Mouse (Mus musculus): ENCODE measurements around the gene Rnf8. TPM values are rescaled to one million over a fixed set of nuclear protein-coding genes. Genes with fewer than 3 reads are reported as not detected.
"Not testable (repeated sequence)": the region's sequence is repeated elsewhere in the genome, so short reads cannot be mapped to it uniquely, and the experiment has no call there.

Rnf8 gene
- polyA plus RNA-seq, 1 experiment from 2014 or later: 22.3 TPM

- ATAC-seq (no peak), DNase-seq (no peak)
- Histone ChIP-seq H3K9ac (replicated peaks) (no peak overlapping the region), H3K4me3 (ENCODE audit: low read depth, low read length) (no peak overlapping the region), H3K27ac (ENCODE audit: low read depth) (no peak overlapping the region), H3K4me1 (ENCODE audit: insufficient read depth) (no peaks in the 10 kb centered on the region), H3K36me3 (replicated peaks; ENCODE audit: insufficient read depth, low read length) (peaks cover 10% of the 10 kb centered on the region), H3K9me3 (ENCODE audit: low read length) (no peaks in the 10 kb centered on the region), H3K27me3 (ENCODE audit: insufficient read depth, low read length) (no peaks in the 10 kb centered on the region), H3K4me2 (ENCODE audit: low read depth, low read length) (no peak overlapping the region)
- 96% methylated on average over 13 of the region's 13 CpGs for whole genome bisulfite sequencing (ENCODE audit: insufficient replicate concordance)
- TF ChIP-seq EP300 (IDR thresholded peaks at IDR 0.05; ENCODE audit: low read depth): no peak
- no peak for TF ChIP-seq CTCF (IDR thresholded peaks at IDR 0.05; ENCODE audit: low read depth)
Observed at GRCm38 (mm10) chr17:29596771-29597132, 17.8 kb upstream of the Rnf8 start.

DNA sequence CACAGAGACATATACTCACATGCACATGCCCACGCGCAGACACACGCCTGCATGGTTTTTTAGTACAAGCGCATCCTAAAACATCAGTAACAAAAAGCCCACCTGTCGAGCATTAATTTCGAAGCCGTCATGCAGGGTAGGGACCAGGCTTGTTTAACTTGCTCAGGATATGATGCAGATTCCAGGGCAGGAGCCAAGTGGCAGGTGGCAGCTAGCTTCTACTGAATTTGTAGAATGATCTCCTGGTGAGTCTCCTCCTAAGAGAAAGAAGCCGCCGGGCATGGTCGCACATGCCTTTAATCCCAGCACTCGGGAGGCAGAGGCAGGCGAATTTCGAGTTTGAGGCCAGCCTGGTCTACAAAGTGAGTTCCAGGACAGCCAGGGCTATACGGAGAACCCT, 15.5 kb upstream of the Rnf8 start:
- no peaks in the 10 kb centered on the region for H3K9me3 ChIP-seq (ENCODE audit: low read length)
- no peak overlapping the region for H3K4me2 ChIP-seq (ENCODE audit: low read depth, low read length)
- no peak overlapping the region for H3K9ac ChIP-seq (replicated peaks)
- no peak overlapping the region for H3K4me3 ChIP-seq (ENCODE audit: low read depth, low read length)
- H3K27me3 ChIP-seq (ENCODE audit: insufficient read depth, low read length): no peaks in the 10 kb centered on the region
- 88% methylated on average over 14 of the region's 14 CpGs for WGBS (ENCODE audit: insufficient replicate concordance)
- H3K4me1 ChIP-seq (ENCODE audit: insufficient read depth): no peaks in the 10 kb centered on the region
- TF ChIP-seq CTCF (IDR thresholded peaks at IDR 0.05; ENCODE audit: low read depth) (no peak), EP300 (IDR thresholded peaks at IDR 0.05; ENCODE audit: low read depth) (no peak)
- H3K36me3 ChIP-seq (replicated peaks; ENCODE audit: insufficient read depth, low read length): peaks cover 10% of the 10 kb centered on the region
- DNase-seq (no peak), ATAC-seq (no peak)
- no peak overlapping the region for H3K27ac ChIP-seq (ENCODE audit: low read depth)

DNA sequence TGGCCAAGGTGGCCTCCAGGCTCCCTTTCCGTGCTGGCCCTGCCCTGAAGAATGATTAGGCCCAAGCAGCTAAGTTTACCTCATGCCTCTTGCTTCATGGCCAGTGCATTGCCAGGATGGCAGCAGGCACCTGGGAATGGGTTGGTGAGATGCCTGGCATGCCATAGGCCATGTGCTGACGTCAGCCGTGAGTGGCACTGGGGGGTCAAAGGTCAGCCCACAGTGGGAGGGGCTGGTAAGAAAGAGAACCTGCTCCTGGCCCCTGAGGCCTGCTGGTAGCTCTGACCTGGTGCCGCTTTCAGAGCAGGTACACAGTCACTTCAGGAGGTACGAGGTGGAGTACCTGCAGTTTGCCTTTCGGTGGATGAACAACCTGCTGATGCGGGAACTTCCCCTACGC, 15.1 kb upstream of the Rnf8 start:
- Histone ChIP-seq H3K4me1 (ENCODE audit: insufficient read depth) (no peaks in the 10 kb centered on the region), H3K9me3 (ENCODE audit: low read length) (no peaks in the 10 kb centered on the region), H3K27me3 (ENCODE audit: insufficient read depth, low read length) (no peaks in the 10 kb centered on the region), H3K9ac (replicated peaks) (no peak overlapping the region), H3K4me2 (ENCODE audit: low read depth, low read length) (no peak overlapping the region), H3K4me3 (ENCODE audit: low read depth, low read length) (no peak overlapping the region), H3K27ac (ENCODE audit: low read depth) (no peak overlapping the region), H3K36me3 (replicated peaks; ENCODE audit: insufficient read depth, low read length) (peaks cover 10% of the 10 kb centered on the region)
- TF ChIP-seq CTCF (IDR thresholded peaks at IDR 0.05; ENCODE audit: low read depth) (no peak), EP300 (IDR thresholded peaks at IDR 0.05; ENCODE audit: low read depth) (no peak)
- WGBS (ENCODE audit: insufficient replicate concordance): 89% methylated on average over 8 of the region's 8 CpGs
- ATAC-seq (no peak), DNase-seq (peak; percentile 21)

DNA sequence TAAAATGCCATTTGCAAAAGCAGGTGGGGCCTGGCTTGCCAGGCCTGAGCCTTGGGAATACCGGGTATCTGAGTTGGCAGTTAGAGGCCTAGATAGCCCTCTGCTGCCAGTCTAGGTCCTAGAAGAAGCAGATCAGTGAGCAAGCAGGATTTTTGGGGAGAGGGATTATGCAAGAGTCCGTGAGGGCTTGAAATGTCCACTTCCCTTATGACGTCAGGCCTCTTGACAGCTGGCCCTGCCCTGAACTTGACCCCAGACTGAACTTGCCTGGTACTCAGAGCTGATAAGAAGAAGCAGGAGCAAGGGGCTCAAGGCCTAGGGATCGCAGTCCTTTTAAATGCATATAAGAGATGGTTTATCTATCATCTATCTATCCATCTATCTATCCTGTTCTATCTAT, 13.2 kb upstream of the Rnf8 start:
- H3K4me1 ChIP-seq (ENCODE audit: insufficient read depth): no peaks in the 10 kb centered on the region
- no peak overlapping the region for H3K4me2 ChIP-seq (ENCODE audit: low read depth, low read length)
- ATAC-seq: no peak
- no peak for DNase-seq
- 46% methylated on average over 4 of the region's 4 CpGs for WGBS (ENCODE audit: insufficient replicate concordance)
- H3K9me3 ChIP-seq (ENCODE audit: low read length): no peaks in the 10 kb centered on the region
- H3K27ac ChIP-seq (ENCODE audit: low read depth): no peak overlapping the region
- H3K4me3 ChIP-seq (ENCODE audit: low read depth, low read length): no peak overlapping the region
- no peak for TF ChIP-seq CTCF (IDR thresholded peaks at IDR 0.05; ENCODE audit: low read depth)
- no peak for TF ChIP-seq EP300 (IDR thresholded peaks at IDR 0.05; ENCODE audit: low read depth)
- no peaks in the 10 kb centered on the region for H3K27me3 ChIP-seq (ENCODE audit: insufficient read depth, low read length)
- H3K36me3 ChIP-seq (replicated peaks; ENCODE audit: insufficient read depth, low read length): peaks cover 17% of the 10 kb centered on the region
- no peak overlapping the region for H3K9ac ChIP-seq (replicated peaks)

GRCm38 (mm10) chr17:29603283-29603682, 11.3 kb upstream of the Rnf8 start:
- Histone ChIP-seq H3K27ac (ENCODE audit: low read depth) (no peak overlapping the region), H3K4me1 (ENCODE audit: insufficient read depth) (no peaks in the 10 kb centered on the region), H3K27me3 (ENCODE audit: insufficient read depth, low read length) (no peaks in the 10 kb centered on the region), H3K9me3 (ENCODE audit: low read length) (no peaks in the 10 kb centered on the region), H3K9ac (replicated peaks) (no peak overlapping the region), H3K36me3 (replicated peaks; ENCODE audit: insufficient read depth, low read length) (peaks cover 15% of the 10 kb centered on the region), H3K4me2 (ENCODE audit: low read depth, low read length) (no peak overlapping the region), H3K4me3 (ENCODE audit: low read depth, low read length) (no peak overlapping the region)
- WGBS (ENCODE audit: insufficient replicate concordance): 30% methylated on average over 6 of the region's 6 CpGs
- TF ChIP-seq CTCF (IDR thresholded peaks at IDR 0.05; ENCODE audit: low read depth) (peak; percentile 95), EP300 (IDR thresholded peaks at IDR 0.05; ENCODE audit: low read depth) (no peak)
- DNase-seq (peak; percentile 83), ATAC-seq (0 out of 2 replicates have a peak, but pooled peaks have one; percentile 40)

GRCm38 (mm10) chr17:29613453-29613852, 1.1 kb upstream of the Rnf8 start:
- peaks cover 21% of the 10 kb centered on the region for H3K4me1 ChIP-seq (ENCODE audit: insufficient read depth)
- H3K36me3 ChIP-seq (replicated peaks; ENCODE audit: insufficient read depth, low read length); H3K4me3 ChIP-seq (ENCODE audit: low read depth, low read length); H3K9me3 ChIP-seq (ENCODE audit: low read length); DNase-seq; H3K9ac ChIP-seq (replicated peaks); H3K27me3 ChIP-seq (ENCODE audit: insufficient read depth, low read length); ATAC-seq: not testable (repeated sequence)
- TF ChIP-seq CTCF (IDR thresholded peaks at IDR 0.05; ENCODE audit: low read depth): peak; percentile 11; the same call in 1 of the 2 replicates
- H3K27ac ChIP-seq (ENCODE audit: low read depth): 0 out of 2 replicates have a peak overlapping the region, but pooled peaks have one; percentile 96
- peak overlapping the region; percentile 80; the same call in 1 of the 2 replicates for H3K4me2 ChIP-seq (ENCODE audit: low read depth, low read length)
- 82% methylated on average over 5 of the region's 5 CpGs for WGBS (ENCODE audit: insufficient replicate concordance)
